Mouse (Mus musculus): ENCODE results near the gene Gm17677. TPM values are rescaled to one million over a fixed set of nuclear protein-coding genes. Genes with fewer than 3 reads are reported as not detected.

The Gm17677 gene
- polyA plus RNA-seq (2017; shearing (Covaris generic)) = not detected

DNA sequence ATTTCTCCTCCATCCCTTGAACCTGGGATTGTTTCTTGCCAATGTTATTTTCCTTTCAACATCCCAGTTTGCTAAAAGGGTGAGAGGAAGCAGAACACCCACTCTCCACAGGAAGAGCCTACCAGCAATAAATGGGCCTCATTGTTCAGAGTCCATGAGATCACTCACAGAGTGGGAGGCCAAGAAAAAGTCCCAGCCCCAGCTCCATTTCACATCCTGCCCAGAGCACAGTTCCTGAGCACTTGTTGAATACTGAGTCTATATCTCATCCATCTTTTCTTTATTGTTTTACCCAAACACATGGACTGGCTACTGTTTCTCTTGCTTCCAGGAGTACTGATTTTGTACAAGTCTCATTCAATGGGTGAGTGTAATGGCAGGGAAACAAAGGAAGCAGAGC, at the start of gene Gm17677:
Gene Gm17677, plus strand, starts transcription at position 301 of the 400 bp plus-strand sequence.
- no peak for ATAC-seq

DNA sequence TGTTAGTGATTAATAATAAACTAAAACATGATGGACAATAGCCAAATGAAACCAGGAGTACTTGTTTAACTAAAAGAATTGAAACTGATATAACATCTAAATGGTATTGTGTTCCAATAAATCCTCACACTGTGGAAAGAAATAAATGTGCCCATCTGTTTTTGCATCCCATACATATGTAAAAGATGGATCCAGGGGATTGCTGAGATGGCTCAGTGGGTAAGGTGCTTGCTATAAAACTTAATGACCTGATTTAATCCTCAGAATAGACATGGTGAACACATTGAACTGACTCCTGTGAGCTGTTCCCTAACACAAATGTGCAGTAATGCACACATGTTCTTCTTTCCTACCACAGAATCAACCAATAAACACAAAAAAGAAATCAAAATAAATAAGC, 48.9 kb upstream of the Gm17677 start:
- ATAC-seq = no peak

DNA sequence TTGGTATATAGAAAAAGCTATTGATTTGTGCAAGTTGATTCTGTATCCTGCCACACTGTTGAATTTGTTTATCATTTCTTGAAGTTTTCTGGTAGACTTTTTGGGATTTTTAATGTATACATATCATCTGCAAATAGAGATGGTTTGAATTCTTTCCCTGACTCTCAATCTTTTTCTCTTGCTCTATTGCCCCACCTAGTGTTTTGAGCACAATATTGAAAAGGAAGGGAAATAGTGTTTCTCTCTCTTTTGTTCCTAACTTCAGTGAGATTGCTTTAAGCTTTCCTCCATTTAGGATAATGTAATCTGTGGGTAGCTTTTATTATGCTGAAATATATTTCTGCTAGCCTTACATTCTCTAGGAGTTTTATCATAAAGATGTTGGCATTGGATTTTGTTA, 33.6 kb upstream of the Gm17677 start:
- ATAC-seq = no peak

DNA sequence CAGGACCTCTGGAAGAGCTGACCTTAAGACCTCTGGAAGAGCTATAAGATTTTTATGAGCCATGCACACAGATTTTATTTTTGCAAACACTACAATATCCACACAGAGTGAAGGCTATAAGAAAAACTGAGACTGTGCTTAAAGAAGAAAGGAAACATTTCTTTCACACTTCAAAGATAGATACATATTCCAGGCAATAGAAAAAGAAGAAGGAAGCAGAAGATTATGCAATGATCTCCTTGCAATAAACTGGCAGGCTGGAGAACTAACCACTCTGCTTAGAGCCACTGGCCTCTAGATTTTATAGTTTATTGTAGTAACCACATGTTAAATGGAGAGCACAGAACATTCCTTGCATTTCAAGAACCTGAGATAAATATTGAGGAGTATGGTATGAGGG, 16.0 kb downstream of the Gm17677 start:
- no peak for ATAC-seq

DNA sequence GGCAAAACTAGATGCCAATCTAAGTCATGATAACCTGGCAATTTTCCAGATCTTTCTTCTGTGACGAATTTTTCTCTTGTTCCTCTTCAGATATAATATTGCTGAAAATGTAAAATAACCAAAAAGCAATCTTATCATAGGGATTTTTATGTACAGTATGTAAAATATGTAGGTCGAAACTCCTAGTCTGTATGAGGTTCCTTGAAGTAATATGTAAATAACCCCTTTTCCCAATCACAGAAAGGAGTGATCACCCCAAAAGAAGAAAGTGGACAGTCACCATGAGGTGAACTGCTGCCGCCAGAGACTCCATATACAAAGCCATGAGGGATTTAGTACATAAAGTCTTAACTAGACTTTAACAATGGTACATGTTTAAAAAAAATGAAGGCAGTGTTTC, 37.2 kb downstream of the Gm17677 start, which contains the start of gene Gm17727:
Gene Gm17727, minus strand, starts transcription at position 101 of the 400 bp plus-strand sequence.
- no peak for ATAC-seq

DNA sequence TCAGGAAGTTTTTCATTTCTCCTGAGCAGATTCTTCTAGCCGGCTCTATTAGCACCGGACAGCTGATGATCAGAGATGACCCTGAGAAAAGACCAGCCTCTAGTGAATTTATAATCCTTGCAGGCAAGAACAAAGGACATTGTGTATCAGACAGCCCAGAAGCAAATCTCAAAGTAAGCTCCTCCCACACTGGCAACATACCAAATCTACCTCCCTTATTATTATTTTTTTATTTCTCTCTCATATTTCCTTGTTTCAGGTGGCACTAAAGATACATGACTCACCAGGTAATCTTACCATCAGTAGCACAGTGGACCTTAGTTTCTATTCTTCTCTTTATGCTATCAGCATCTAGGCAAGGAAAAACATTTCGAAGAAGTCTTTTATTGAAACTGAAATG, 49.2 kb downstream of the Gm17677 start, which contains the start of the genes Gm27235 and D730048I06Rik:
Gene Gm27235, minus strand, starts transcription at position 101 of the 400 bp plus-strand sequence.
Gene D730048I06Rik, minus strand, starts transcription at position 112 of the 400 bp plus-strand sequence.
- no peak for ATAC-seq

Other genes starting within 250 kb of the Gm17677 start
- not detected for gene Gm1113, start 222.8 kb upstream of the Gm17677 start, polyA plus RNA-seq (2017; shearing (Covaris generic))
- gene Ddx25, start 182.5 kb upstream of the Gm17677 start, polyA plus RNA-seq (2017; shearing (Covaris generic)) = under 1 TPM; 0.09 to 0.17 TPM
- gene Pus3, start 182.5 kb upstream of the Gm17677 start, polyA plus RNA-seq (2017; shearing (Covaris generic)) = 10 to 100 TPM; 21.0 to 27.0 TPM
- gene Pate2, start 170.8 kb upstream of the Gm17677 start, polyA plus RNA-seq (2017; shearing (Covaris generic)) = under 1 TPM in 1 of 2 experiments, not detected in 1; 0.25 TPM
- gene Hyls1, start 170.7 kb upstream of the Gm17677 start, polyA plus RNA-seq (2017; shearing (Covaris generic)) = 1 to 10 TPM; 8.7 to 8.8 TPM
- under 1 TPM in 1 of 2 experiments, not detected in 1; 0.42 TPM for gene Pate4, start 129.1 kb upstream of the Gm17677 start, polyA plus RNA-seq (2017; shearing (Covaris generic))
- not detected for gene Pate3, start 92.8 kb upstream of the Gm17677 start, polyA plus RNA-seq (2017; shearing (Covaris generic))
- not detected for gene Pate1, start 53.7 kb upstream of the Gm17677 start, polyA plus RNA-seq (2017; shearing (Covaris generic))
- not detected for gene Gm17727, start 37.1 kb downstream of the Gm17677 start, polyA plus RNA-seq (2017; shearing (Covaris generic))
- gene Gm27235, start 49.1 kb downstream of the Gm17677 start, polyA plus RNA-seq (2017; shearing (Covaris generic)) = not detected
- gene D730048I06Rik, start 49.1 kb downstream of the Gm17677 start, polyA plus RNA-seq (2017; shearing (Covaris generic)) = not detected
- not detected for gene 9230110F15Rik, start 103.1 kb downstream of the Gm17677 start, polyA plus RNA-seq (2017; shearing (Covaris generic))
- gene 9230113P08Rik, start 167.4 kb downstream of the Gm17677 start, polyA plus RNA-seq (2017; shearing (Covaris generic)) = not detected